Mouse (Mus musculus) hindbrain, embryonic 11.5 days (tissue): ENCODE data around the gene Sptbn1. TPM values are rescaled to one million over a fixed set of nuclear protein-coding genes. Genes with fewer than 3 reads are reported as not detected.

Experiments
- ATAC-seq: fragments of 200-750 bp; cut with Nextera tagmentation; 2 replicates; pipeline ENCODE4 v1.8.0; 2017; ENCODE audit warnings: mild to moderate bottlenecking, moderate TSS enrichment, moderate library complexity; ENCODE audit not compliant: low FRiP score
- DNase-seq: peaks from one replicate; pipeline ENCODE4 v3.0.0-alpha.2; 2015; ENCODE audit warnings: low spot score
- H3K27ac ChIP-seq: fragments of 300-500 bp; sonication (generic); 2 replicates; pipeline ENCODE4 v1.5.1; 2014; ENCODE audit warnings: mild to moderate bottlenecking, low read depth, low read length
- H3K27me3 ChIP-seq: fragments of 300-500 bp; sonication (generic); 2 replicates; pipeline ENCODE4 v1.6.1; 2014; ENCODE audit warnings: mild to moderate bottlenecking, low read length, moderate library complexity, mixed read lengths; ENCODE audit not compliant: control insufficient read depth, insufficient read depth
- H3K36me3 ChIP-seq: fragments of 300-500 bp; sonication (generic); 2 replicates; pipeline ENCODE4 v1.6.1; 2014; ENCODE audit warnings: mild to moderate bottlenecking, low read length, moderate library complexity, mixed read lengths; ENCODE audit not compliant: control insufficient read depth, insufficient read depth
- H3K4me1 ChIP-seq: fragments of 300-500 bp; sonication (generic); replicated peaks from 2 replicates; pipeline ENCODE4 v1.6.1; 2014; ENCODE audit warnings: low read length, mixed read lengths; ENCODE audit not compliant: control insufficient read depth, insufficient read depth
- H3K4me2 ChIP-seq: fragments of 300-500 bp; sonication (generic); replicated peaks from 2 replicates; pipeline ENCODE4 v1.6.1; 2014; ENCODE audit warnings: mild to moderate bottlenecking, low read depth, low read length
- H3K4me3 ChIP-seq: fragments of 300-500 bp; sonication (generic); 2 replicates; pipeline ENCODE4 v1.5.1; 2014; ENCODE audit warnings: low read depth, low read length
- H3K9ac ChIP-seq: fragments of 300-500 bp; sonication (generic); 2 replicates; pipeline ENCODE4 v1.6.1; 2014; ENCODE audit warnings: low read depth, low read length
- H3K9me3 ChIP-seq: fragments of 300-500 bp; sonication (generic); 2 replicates; pipeline ENCODE4 v1.6.1; 2016; ENCODE audit warnings: low read length; ENCODE audit not compliant: control insufficient read depth
- WGBS: fragments of 180-500 bp; shearing (Covaris S2); extraction: QIAGEN DNeasy Blood & Tissue Kit; methylation state at CpG from one replicate; pipeline ENCODE4 v1.1.7; 2014; 5-methylcytosine and 5-hydroxymethylcytosine counted together
- polyA plus RNA-seq: library from polyadenylated mRNA; unstranded; fragments of >200 nt; fragmentation: Nextera tagmentation; extraction: Ambion mirVana; gene quantifications from 2 replicates; pipeline ENCODE4 v1.2.1, GENCODE M21; 2014

Gene Sptbn1
- polyA plus RNA-seq, 1 experiment from 2014 or later: 106 TPM

- no peak overlapping the region for H3K9ac ChIP-seq
- H3K36me3 ChIP-seq: no peaks in the 10 kb centered on the region
- no peak overlapping the region for H3K27ac ChIP-seq
- DNase-seq (no peak), ATAC-seq (no peak)
- no peaks in the 10 kb centered on the region for H3K9me3 ChIP-seq
- H3K4me3 ChIP-seq: no peak overlapping the region
- no peaks in the 10 kb centered on the region for H3K4me1 ChIP-seq
- WGBS: 72% methylated on average over 3 of the region's 3 CpGs
- no peaks in the 10 kb centered on the region for H3K27me3 ChIP-seq
- no peak overlapping the region for H3K4me2 ChIP-seq
Measured at GRCm38 (mm10) chr11:30211141-30211540, 56.8 kb downstream of the Sptbn1 start.

- WGBS: 95% methylated on average over 6 of the region's 6 CpGs
- no peaks in the 10 kb centered on the region for H3K4me1 ChIP-seq
- H3K9ac ChIP-seq: no peak overlapping the region
- no peaks in the 10 kb centered on the region for H3K36me3 ChIP-seq
- no peaks in the 10 kb centered on the region for H3K27me3 ChIP-seq
- no peak overlapping the region for H3K27ac ChIP-seq
- no peak for DNase-seq
- ATAC-seq: no peak
- no peak overlapping the region for H3K4me3 ChIP-seq
- H3K4me2 ChIP-seq: no peak overlapping the region
- H3K9me3 ChIP-seq: no peaks in the 10 kb centered on the region
Measured at GRCm38 (mm10) chr11:30210100-30210811, 57.7 kb downstream of the Sptbn1 start.

- H3K36me3 ChIP-seq: no peaks in the 10 kb centered on the region
- ATAC-seq (no peak), DNase-seq (no peak)
- no peaks in the 10 kb centered on the region for H3K9me3 ChIP-seq
- H3K4me2 ChIP-seq: no peak overlapping the region
- H3K27ac ChIP-seq: no peak overlapping the region
- no peaks in the 10 kb centered on the region for H3K4me1 ChIP-seq
- no peak overlapping the region for H3K9ac ChIP-seq
- 85% methylated on average over 4 of the region's 4 CpGs for WGBS
- H3K4me3 ChIP-seq: no peak overlapping the region
- no peaks in the 10 kb centered on the region for H3K27me3 ChIP-seq
Measured at GRCm38 (mm10) chr11:30209495-30209894, 58.5 kb downstream of the Sptbn1 start.

- H3K27ac ChIP-seq: no peak overlapping the region
- H3K4me1 ChIP-seq: no peaks in the 10 kb centered on the region
- no peak overlapping the region for H3K4me2 ChIP-seq
- H3K27me3 ChIP-seq: no peaks in the 10 kb centered on the region
- H3K9ac ChIP-seq: no peak overlapping the region
- DNase-seq: no peak
- no peaks in the 10 kb centered on the region for H3K36me3 ChIP-seq
- H3K9me3 ChIP-seq: no peaks in the 10 kb centered on the region
- H3K4me3 ChIP-seq: no peak overlapping the region
- ATAC-seq: no peak
Measured at GRCm38 (mm10) chr11:30204398-30204797, 63.6 kb downstream of the Sptbn1 start.

GRCm38 (mm10) chr11:30200391-30200790, 67.6 kb downstream of the Sptbn1 start:
- no peaks in the 10 kb centered on the region for H3K9me3 ChIP-seq
- H3K27ac ChIP-seq: no peak overlapping the region
- ATAC-seq (no peak), DNase-seq (no peak)
- no peak overlapping the region for H3K9ac ChIP-seq
- no peaks in the 10 kb centered on the region for H3K27me3 ChIP-seq
- H3K4me3 ChIP-seq: no peak overlapping the region
- no peaks in the 10 kb centered on the region for H3K36me3 ChIP-seq
- H3K4me2 ChIP-seq: no peak overlapping the region
- H3K4me1 ChIP-seq: no peaks in the 10 kb centered on the region

GRCm38 (mm10) chr11:30198091-30198675, 69.8 kb downstream of the Sptbn1 start:
- DNase-seq (peak; percentile 80), ATAC-seq (peak; percentile 96)
- Histone ChIP-seq H3K27ac (peak overlapping the region; percentile 5), H3K36me3 (no peaks in the 10 kb centered on the region), H3K4me3 (peak overlapping the region; percentile 45), H3K4me1 (no peaks in the 10 kb centered on the region), H3K27me3 (no peaks in the 10 kb centered on the region), H3K9ac (peak overlapping the region; percentile 60), H3K4me2 (peak overlapping the region; percentile 74), H3K9me3 (no peaks in the 10 kb centered on the region)
- under 1% methylated on average over 34 of the region's 34 CpGs for WGBS

GRCm38 (mm10) chr11:30197564-30198090, 70.3 kb downstream of the Sptbn1 start:
- WGBS: 2% methylated on average over 21 of the region's 21 CpGs
- Histone ChIP-seq H3K27me3 (no peaks in the 10 kb centered on the region), H3K27ac (peak overlapping the region; percentile 5), H3K9me3 (no peaks in the 10 kb centered on the region), H3K4me3 (peak overlapping the region; percentile 45), H3K4me2 (peak overlapping the region; percentile 74), H3K9ac (peak overlapping the region; percentile 60), H3K4me1 (no peaks in the 10 kb centered on the region), H3K36me3 (no peaks in the 10 kb centered on the region)
- DNase-seq: peak; percentile 60
- peak; percentile 79 for ATAC-seq

- Histone ChIP-seq H3K9me3 (no peaks in the 10 kb centered on the region), H3K27ac (no peak overlapping the region), H3K27me3 (no peaks in the 10 kb centered on the region), H3K4me2 (no peak overlapping the region; the same call in 1 of the 2 replicates), H3K4me3 (no peak overlapping the region), H3K36me3 (no peaks in the 10 kb centered on the region), H3K4me1 (no peaks in the 10 kb centered on the region), H3K9ac (no peak overlapping the region)
- WGBS: 69% methylated on average over 4 of the region's 4 CpGs
- no peak for DNase-seq
- ATAC-seq: no peak
Measured at GRCm38 (mm10) chr11:30196368-30197070, 71.5 kb downstream of the Sptbn1 start.
